ENCODE assay signal across 10 mouse cellular contexts in genomic region chr7:107665586-107666261, GRCm38 (mm10). TPM values are rescaled to one million over a fixed set of nuclear protein-coding genes. Genes with fewer than 3 reads are reported as not detected.
DNase-seq lines count a peak whose midpoint lies in the region; ATAC-seq and TF ChIP-seq lines count a peak whose summit lies in the region.
"Had no signal": no experiment of that assay in that cellular context is flagged by ENCODE, and none has a peak within 500 bp of the region (broad histone marks: within the 10 kb centered on the region; RNA-seq: fewer than 3 reads in every experiment).

No protein-coding gene starts in this region.

- WGBS in lung, postnatal 0 days, result 3% methylated on average over 9 of the region's 9 CpGs

- no peak for TF ChIP-seq EP300 in lung, postnatal 0 days (IDR thresholded peaks at IDR 0.05)

- H3K9ac ChIP-seq in lung, postnatal 0 days (replicated peaks; ENCODE audit: low read depth), result peak overlapping the region; percentile 56

- no peaks in the 10 kb centered on the region for H3K27me3 ChIP-seq in lung, postnatal 0 days (replicated peaks; ENCODE audit: insufficient read depth, low read length)

- ATAC-seq in lung, postnatal 0 days, result peak; percentile 16; the same call in 1 of the 2 replicates

- H3K9me3 ChIP-seq in lung, postnatal 0 days (ENCODE audit: low read length), result no peaks in the 10 kb centered on the region

- no peaks in the 10 kb centered on the region for H3K36me3 ChIP-seq in lung, postnatal 0 days (ENCODE audit: insufficient read depth, low read length)

- H3K27ac ChIP-seq in lung, postnatal 0 days (ENCODE audit: low read length), result peak overlapping the region; percentile 90

- peak overlapping the region; percentile 40 for H3K4me3 ChIP-seq in lung, postnatal 0 days (ENCODE audit: low read depth, low read length)

- intact Hi-C loops in heart, postnatal 36 days (cut with DNase I), result loop anchor here (2.0 kb wide), 2 partner anchors 25 to 41 kb away; no protein-coding TSS in a partner anchor

- TF ChIP-seq CTCF in lung, postnatal 0 days (IDR thresholded peaks at IDR 0.05), result no peak

- peaks cover 6% of the 10 kb centered on the region; the same call in 1 of the 2 replicates for H3K4me1 ChIP-seq in lung, postnatal 0 days (ENCODE audit: insufficient read depth, low read depth, low read length)

- peak overlapping the region; percentile 65 for H3K4me2 ChIP-seq in lung, postnatal 0 days (replicated peaks; ENCODE audit: low read depth, low read length)

- peak; percentile 56 for DNase-seq in right cerebral cortex, adult 18-20 months
- no peak for DNase-seq in right cerebral cortex, postnatal 14 days
- peak; percentile 8 to 41 for DNase-seq in frontal cortex, adult 2 months (ENCODE audit: extremely low spot score in 1 of 2, low spot score in 1 of 2)
- peak; percentile 52 to 68 for DNase-seq in heart, postnatal 36 days
- DNase-seq in layer of hippocampus, postnatal 36 days, result peak; percentile 28 to 44
- DNase-seq in lung, postnatal 0 days (ENCODE audit: low spot score), result peak; percentile 77
- DNase-seq in right cerebral cortex, postnatal 10 days (ENCODE audit: low spot score in 2 of 2), result peak; percentile 56 to 66
- DNase-seq in c-Kit-positive CD71-positive TER-119-positive erythroid progenitor cells, embryonic 14.5 days (ENCODE audit: low spot score), result no peak

RNA-seq across cellular contexts. Expression of gene 5330417H12Rik, which starts 40.8 kb away (rescaled TPM):
- not detected in 2 replicates for polyA plus RNA-seq in frontal cortex, adult 2 months (2012; rRNA removed)
- total RNA-seq in heart, postnatal 36 days (2021), result not detected
- total RNA-seq in layer of hippocampus, postnatal 36 days (2021), result not detected
- not detected in 2 replicates for polyA plus RNA-seq in lung, postnatal 0 days (2015; fragmentation: Nextera tagmentation; extraction: Ambion mirVana)
- total RNA-seq: hematopoietic stem cell, adult 5-6 weeks; MEL had no signal

Comparison
In these comparisons a context has a peak if more than half of its experiments do, and no peak if none do; other contexts are left out.
1. DNase-seq: peak in right cerebral cortex, adult 18-20 months (single experiment), frontal cortex, adult 2 months (2 of 2), heart, postnatal 36 days (2 of 2), layer of hippocampus, postnatal 36 days (2 of 2), lung, postnatal 0 days (single experiment) and right cerebral cortex, postnatal 10 days (2 of 2); none in right cerebral cortex, postnatal 14 days (single experiment) and c-Kit-positive CD71-positive TER-119-positive erythroid progenitor cells, embryonic 14.5 days (single experiment).